Mouse (Mus musculus): Measurements from ENCODE around the gene Ccdc96.

Ccdc96 gene

DNA sequence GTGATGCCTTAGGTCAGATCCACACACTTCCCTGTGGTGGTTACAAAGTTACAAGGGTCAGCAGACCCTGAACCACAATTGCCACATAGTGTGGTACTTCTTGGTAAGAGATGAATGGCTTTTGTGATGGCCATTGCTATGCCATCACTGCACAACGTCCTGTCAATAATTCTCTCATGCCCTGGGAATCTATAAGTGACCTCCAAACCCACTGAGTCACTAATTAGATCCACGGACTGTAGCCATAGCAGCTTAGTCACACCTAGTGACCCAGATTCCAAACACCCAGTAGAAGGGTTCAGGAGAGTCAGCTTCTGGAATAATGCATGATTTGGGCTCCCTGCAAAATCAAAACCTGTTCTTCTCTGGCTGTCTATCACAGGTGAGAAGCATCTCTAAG lies 40.8 kb downstream of the Ccdc96 start:
- DNase-seq (ENCODE audit: inconsistent ontology term), result peak; percentile 81

DNA sequence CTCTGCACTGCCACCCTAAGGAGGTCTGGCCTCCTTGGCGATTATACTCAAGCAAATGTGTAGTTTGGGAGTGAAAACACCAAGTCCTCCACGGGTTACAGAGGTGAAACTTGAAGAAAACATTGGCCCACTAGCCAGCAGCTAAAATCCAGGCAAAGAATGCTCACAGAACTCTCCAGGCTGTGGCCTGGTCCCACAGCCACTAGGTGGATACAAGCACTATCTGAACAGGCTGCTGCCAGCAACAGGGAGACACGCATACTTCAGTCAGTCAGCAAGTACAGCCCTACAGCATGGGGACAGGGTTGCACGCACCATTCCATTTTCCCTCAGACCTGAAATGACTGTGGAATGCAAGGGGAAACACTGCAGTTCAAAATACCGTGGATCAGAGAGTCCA lies 41.9 kb downstream of the Ccdc96 start:
- peak; percentile 48 for DNase-seq (ENCODE audit: inconsistent ontology term)

GRCm38 (mm10) chr5:36526921-36527320 lies 42.5 kb downstream of the Ccdc96 start:
- DNase-seq (ENCODE audit: inconsistent ontology term), result no peak

DNA sequence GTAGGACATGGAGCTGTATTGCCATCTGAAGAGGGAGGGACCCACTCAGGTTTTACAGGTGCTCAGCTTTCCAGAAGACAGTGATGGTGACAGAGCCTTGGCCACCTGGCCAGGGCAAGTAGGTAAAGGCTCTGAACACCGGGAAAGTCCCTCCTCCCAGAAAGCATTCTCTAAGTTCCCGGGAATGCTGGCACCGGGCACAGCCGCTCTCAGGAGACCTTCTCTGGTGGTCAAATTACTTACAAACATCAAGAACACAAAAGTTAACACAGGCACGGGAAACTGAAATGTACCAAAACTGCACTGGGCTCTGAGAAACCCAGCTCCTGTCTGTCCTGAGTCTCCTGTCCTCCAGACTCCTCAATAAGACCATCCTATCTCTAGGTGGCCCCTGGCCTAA lies 45.3 kb downstream of the Ccdc96 start:
- DNase-seq (ENCODE audit: inconsistent ontology term), result no peak

GRCm38 (mm10) chr5:36530129-36530751 lies 45.9 kb downstream of the Ccdc96 start:
- DNase-seq (ENCODE audit: inconsistent ontology term), result peak; percentile 92

DNA sequence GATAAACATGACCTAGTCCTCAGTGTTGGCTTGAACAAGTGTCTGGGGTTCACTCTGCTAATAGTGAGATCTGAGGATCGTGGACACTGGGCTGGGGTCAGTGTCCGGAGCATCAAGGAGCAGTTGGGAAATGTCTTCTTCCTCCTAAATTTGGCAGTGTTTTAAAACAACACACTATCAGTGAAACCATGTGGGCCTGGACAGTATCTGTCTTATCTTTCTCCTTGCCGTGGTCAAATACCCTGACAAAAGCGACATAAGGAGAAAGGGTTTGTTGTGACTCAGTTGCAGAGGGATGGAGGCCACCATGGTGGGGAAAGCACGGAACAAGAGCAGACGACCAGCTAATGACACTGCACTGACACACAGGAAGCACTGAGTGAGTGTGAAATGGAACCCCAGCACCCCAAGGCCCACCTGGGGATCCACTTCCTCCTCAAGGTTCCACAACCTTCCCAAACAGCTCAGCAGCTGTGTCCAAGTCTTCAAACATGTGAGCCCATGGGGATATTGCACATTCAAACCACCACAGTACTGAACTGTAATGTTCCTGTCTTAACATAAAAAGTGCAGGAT lies 50.2 kb downstream of the Ccdc96 start:
- no peak for DNase-seq (ENCODE audit: inconsistent ontology term)

GRCm38 (mm10) chr5:36535438-36536176 lies 51.2 kb downstream of the Ccdc96 start:
- DNase-seq (ENCODE audit: inconsistent ontology term), result no peak

DNA sequence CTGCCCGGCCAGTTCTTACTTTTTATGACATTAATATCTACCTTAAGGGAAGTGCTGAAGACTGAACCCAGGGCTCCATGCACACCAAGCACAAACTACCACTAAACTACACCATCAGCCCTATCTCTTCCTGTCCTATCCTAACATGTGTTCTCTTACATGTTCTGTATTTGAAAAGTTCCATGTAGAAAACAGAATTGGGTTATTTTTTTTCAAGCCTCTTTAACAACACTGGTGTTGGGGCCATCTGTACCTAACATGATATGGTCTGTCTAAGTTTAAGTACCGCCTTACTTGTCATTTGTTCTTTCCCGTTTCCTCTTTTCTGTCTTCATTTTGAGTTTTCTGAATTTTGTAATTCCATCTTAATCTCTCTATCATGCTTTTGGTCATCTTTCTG lies 52.0 kb downstream of the Ccdc96 start:
- no peak for DNase-seq (ENCODE audit: inconsistent ontology term)

Measured in Muller cell, postnatal 12 days (primary cell).